Mouse (Mus musculus): ENCODE results near the gene Iqgap1.

Gene Iqgap1

DNA sequence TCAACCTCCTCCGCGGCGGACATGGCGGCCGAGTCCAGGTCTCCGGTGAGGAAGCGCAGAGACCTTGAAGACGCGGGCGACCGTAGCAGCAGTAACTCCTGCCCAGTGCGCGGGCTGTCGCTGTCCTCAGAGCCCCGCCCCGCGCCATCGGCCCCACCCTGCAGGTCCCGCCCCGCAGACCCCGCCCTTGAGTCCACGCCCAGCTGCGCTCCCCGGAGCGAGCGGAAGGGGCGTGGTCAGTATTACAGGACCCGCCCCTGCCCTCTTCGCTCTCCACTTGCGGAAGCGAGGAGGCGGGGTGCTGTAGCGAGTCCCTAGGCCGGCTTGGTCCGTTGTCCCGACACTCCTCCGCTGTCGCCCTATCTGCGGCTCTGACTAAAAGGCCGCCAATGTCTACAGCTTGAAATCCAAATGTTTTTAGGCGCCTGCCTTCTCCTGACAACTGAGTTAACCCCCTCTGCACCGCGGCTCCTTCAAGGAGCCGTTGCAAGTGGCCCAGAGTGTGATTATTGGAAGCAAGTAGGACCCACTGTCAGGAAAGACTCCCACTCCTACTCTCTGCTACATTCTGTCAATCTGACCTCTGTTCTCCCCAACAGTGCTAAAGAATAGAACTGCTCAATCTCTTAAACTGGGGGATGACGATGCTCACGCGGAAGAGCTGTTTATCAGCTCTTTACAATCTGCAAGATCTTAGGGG, 22.5 kb downstream of the Iqgap1 start:
- peak; percentile 95 for DNase-seq (ENCODE audit: low read depth, low spot score)

DNA sequence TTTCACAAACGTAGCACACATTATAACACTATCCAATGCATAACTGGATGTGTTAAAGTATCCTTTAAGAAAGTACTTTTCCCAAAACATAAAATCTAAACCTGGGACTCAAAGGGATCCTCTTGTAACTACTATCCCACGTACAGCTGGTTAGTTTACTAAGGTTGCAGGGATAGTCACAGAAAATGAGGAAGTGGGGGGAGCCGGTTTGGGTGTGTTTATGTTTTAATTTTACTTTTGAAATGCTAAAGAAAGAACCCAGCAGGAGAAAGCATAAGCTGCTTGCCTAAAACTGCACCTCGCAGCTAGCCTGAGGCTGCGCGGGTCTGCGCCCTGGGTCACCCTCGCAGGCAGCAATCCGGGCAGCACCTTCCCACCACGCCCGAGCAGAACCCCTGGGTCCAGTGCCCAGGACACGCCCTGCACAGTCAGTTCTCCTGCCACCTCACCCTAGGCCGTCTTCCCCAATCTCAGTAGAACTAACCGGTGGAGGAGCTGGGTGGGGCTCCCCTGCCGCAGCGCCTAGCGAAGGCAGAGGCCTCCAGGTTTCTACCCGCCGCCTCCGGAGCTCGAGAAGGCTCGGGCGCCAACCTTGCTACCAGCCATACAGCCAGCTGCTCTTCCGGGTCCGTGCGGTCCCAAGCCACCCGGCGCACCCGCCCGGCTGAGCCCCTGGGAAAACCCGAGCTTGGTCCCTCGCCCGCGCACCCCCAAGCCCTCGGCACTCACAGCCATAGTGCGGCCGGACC, 23.2 kb downstream of the Iqgap1 start:
- DNase-seq (ENCODE audit: low read depth, low spot score) = no peak

DNA sequence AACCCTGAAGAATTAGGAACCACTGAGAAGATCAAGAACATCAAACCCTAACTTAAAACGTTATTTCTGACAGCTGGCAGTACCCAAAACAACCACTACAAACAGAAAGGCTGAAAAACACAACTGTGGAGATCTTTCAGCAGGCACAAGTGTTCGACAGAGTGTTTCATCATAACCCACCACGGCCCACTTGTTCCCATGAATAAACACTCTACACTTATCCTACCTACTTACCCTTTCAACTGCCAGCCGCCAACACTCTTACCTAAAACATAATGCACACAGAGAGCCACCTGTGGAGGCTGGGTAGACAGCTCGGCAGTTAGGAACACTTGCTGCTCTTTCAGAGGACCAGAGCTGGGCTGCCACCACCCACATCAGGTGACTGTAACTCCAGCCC, 26.5 kb downstream of the Iqgap1 start:
- DNase-seq (ENCODE audit: low read depth, low spot score) = no peak

DNA sequence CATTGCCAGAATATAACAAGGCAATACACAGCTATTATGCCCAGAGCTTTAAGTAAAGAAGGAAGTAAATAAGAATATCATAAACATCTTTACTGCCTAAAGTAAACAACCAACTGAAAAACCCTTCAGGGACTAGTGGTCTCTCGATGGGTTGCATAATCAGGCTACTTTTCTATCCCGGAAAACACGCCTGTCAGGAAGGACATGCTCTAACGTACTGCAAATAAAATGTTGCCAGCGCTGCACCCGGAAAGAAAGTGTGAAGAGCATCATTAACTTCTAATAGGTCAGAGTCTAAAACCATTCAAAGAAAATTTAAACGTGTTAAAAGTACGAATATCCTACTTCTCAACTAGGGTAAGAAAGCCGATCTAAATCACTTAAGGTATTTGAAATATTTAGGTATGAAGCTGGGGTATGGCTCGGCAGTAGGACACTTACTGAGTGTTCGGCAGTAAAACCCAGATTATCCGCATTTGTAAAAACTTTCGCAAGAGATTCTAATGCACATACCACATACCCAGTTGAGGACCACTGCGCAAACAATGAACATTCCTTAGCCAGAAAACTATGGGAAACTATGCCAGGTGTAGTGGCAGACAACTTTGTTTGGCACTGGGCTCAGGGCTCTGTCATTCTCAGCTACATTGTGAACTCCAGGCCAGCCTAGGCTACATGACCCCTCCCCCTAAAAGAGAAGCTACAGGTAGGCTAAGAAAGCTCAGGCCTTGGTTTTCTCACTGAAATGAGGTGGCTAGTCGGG, 28.8 kb downstream of the Iqgap1 start:
- no peak for DNase-seq (ENCODE audit: low read depth, low spot score)

DNA sequence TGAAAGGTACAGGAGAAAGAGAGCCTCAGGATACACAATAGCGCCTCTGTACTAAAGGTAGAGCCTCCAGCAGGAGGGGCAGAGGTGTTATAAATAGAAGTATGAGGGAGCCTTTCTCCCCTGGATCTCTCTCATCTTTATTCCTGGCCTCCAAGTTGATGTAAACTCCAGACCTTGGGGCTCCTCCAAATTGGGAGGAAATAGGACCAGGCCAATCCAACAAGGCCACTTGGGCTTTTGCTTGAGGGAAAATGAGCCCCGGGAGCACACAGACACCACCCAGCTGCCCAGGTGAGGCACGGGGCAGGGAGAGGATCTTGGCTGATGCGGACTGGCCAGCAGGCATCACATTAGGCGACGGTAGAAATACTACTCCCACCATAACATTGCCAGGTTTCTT, 29.5 kb downstream of the Iqgap1 start:
- DNase-seq (ENCODE audit: low read depth, low spot score) = no peak

DNA sequence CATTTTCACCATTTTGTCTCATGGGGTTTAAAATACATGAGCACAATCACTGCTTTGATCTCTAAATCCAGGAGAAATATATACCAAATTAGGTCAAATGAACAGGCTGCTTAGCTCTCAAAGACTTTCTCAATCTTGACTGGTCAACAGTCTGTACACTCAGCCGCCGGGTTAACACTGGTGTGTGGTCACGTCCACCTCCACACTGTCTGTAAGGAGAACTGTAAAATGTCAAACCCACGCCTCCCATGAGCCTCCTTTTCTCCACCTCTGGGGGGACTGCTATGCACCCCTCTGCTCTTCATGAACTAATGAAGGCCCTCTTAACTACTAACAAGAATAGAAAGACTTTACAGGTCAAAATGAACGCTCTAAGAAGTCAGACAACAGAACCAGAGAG, 36.2 kb downstream of the Iqgap1 start:
- DNase-seq (ENCODE audit: low read depth, low spot score) = no peak

DNA sequence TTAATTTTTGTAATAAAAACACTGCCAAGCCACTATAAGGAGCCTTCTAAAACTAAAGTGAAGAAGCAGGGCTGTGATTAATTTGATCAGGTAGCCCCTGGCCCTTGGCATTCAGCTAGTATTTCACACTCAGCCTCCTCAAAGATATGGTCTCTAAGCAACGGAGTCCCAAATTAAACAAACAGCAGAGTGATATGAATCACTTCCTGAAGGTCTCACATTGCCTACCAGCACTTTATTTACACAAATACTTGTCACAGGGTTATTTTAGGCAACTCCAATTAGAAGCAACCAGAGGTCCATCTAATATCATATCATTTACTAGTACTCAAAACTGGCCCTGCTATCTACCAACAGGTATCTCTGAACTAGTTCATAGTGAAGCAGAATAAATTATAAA, 36.7 kb downstream of the Iqgap1 start:
- no peak for DNase-seq (ENCODE audit: low read depth, low spot score)

DNA sequence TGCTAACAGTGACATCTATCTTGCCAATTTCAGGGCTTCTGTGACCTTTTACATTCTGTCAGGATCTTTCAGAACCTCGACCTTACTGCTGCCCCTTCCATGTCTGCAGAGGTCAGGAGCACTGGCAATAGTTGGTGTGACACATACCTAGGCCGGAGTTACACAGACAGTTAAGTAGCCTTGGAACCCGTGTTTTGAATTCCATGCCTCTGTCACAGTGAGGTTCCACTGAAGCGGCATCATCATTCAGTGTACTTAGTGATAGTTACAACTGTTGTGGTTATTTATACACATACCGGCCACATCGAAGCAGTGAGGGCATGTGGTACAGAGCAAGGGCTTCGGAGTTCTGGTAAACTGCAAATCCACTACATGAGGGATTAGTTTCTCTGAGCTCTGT, 37.8 kb downstream of the Iqgap1 start:
- DNase-seq (ENCODE audit: low read depth, low spot score) = no peak

DNA sequence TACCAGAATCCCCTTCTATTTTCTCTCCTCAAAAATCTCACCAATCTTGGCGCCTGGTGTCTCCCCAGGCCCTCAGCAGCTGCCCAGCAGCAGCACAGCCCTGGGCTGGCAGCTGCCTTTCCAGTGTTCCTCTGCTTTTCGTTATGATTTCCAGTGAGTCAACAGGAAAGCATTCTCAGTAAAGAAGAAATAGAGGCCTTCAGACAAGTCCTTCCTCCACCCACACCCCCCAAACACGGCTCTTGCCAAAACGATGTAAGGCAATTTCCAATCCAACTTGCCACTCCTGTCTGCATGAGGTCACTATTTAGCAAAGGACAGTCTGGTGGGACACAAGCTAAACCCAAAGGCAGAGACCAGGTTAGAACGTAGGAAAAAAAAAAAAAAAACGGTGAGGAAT, 39.0 kb downstream of the Iqgap1 start:
- DNase-seq (ENCODE audit: low read depth, low spot score) = no peak

DNA sequence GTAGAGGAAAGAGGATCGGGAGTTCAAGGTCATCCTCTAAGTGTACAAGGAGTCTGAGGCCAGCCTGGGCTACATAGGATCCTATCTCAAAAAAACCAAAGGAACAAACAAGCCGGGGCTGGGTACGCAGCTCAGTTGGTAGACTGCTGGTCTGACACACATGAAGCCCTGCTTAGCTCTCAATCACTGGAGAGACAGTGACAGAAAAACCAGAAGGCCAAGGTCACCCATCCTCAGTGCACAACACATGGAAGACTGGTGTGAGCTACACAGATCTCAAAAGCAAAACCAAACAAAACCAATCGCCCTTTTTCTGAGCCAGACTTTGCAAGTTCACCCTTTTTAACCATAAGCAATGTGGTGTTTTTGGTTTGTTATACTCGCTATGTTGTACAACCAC, 41.9 kb downstream of the Iqgap1 start:
- DNase-seq (ENCODE audit: low read depth, low spot score) = no peak

DNA sequence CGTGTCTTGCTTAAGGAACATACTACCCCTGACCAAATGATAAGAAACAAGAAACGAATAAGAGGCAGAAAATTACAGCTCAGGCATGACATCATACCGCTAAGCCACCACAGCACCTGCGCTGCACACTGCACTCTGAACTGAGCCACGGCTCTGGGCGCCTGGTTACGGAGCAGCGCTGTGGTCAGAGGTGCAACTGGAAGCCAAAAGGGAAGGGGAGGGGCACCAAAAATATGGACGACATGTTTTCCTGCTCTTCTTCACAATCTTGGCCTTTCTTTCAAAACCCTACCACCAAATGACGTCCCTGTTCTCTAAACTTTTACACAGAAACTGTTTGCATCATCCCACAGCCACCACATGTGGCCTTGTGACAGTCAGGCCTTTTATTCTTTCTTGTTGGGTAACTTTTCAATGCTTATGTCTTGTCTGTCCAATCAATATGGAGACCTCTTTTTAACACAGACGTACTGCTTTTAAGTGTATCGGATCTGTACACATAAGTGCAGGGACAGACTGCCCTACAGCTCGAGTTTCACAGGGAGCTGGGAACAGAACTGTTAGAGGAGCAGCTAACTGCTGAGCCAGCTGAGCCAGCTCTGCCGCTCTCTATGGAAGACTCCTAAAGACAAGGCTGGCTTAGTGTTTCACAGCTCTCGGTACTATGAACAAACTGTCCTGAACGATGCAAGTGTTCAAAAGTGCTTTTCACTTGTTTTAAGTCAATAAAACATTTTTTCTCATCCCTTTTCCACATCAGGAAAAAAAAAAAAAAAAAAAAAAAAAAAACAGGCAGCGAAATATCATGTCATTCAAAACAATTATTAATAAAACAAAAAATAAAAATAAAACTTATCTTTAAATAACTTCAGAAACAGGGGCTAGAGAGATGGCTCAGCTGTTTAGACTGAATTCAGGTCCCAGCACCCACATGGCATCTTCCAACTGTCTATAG, 43.3 kb downstream of the Iqgap1 start:
- no peak for DNase-seq (ENCODE audit: low read depth, low spot score)

DNA sequence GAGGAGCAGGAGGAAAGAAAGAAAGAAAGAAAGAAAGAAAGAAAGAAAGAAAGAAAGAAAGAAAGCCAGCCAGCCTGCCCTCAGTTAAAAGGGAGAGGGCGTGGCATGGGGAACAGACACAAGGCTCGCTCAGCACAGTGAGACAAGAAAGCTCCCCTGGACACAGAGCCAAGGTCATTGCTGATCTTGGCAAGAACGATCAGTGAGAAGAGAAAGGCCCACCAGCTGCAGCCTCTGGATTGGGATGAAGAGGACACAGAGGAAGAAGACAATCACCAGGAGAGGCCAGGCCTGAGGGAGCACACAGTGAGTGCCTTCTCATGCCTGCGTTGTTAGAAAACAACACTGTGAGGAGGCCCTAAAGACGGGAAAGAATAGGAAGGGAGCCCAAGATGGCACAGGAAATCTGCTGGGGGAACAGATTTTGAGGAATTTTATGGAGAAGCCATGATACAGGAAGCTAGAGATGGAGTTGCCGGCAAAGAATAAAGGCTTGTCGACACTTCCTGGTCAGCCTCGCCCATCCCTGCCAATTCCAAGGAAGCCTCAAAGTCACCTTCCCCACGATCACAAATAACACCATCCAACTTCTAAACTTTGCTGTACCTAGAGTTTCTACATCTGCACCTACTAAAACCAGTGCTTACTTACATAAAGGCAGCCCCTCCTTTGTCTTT, 44.2 kb downstream of the Iqgap1 start:
- no peak for DNase-seq (ENCODE audit: low read depth, low spot score)

DNA sequence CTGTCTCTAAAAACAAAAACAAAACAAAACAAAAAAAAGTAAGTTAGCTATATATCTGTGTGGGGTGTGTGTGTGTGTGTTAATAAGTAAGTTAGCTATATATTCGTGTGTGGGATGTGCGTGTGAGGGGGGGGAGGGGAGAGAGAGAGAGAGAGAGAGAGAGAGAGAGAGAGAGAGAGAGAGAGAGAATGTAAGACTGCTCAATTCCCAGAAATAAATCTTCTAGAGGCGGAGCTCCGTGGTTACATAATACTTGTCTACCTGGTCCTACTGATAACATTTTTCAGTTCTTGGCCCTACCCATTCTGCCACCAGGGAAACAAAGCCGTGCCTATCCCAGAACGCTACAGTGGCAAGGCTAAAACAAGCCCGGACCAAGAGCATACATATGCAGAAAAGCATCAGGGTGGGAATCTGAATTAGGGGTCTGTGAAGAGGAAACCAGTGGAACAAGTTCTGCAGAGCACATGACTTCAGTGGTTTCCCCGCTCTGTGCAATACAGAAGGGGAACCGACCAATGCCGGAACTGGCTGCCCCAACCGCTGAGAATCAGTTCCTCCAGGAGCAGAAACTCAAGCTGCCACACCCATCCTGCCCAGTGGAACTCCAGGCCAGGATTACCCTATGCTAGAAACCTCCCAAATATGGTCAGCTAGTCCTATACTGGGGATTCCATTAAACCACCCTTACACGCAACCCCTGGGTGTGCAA, 46.7 kb downstream of the Iqgap1 start:
- no peak for DNase-seq (ENCODE audit: low read depth, low spot score)

DNA sequence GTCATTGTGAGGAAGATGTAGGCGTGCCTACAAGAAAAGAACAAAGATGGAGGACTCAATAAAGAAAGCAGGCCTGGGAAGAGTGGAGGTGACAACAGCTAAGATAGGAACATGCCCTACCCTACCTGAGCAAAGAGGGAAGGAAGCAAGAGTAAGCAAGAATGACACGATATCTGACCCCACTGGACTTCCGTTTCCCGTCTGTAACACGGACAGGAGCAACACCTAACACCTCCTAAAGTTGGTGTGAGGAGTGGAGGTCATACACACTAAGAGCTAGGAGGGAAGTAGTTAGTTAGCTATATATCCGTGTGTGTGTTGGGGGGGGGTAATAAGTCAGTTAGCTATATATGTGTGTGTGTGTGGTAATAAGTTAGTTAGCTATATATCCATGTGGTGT, 47.4 kb downstream of the Iqgap1 start:
- DNase-seq (ENCODE audit: low read depth, low spot score) = no peak

DNA sequence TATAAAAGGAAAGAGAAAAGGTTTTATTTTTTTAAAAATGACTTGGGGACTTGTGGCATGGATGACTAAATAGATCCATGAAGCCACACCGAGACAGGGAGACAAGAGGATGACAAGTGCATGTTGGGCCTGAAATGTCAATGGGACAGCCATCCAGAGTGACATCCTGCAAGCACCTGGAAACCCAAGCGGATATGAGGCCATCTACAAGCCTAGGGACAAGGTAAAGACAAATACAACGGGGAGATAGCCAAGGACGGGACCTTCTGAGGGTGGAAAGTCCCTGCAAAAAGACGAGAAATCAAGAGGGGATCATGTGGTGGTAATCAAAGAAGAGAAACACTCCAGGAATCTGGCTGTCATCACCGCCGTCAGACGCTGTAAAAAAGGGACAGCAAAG, 48.6 kb downstream of the Iqgap1 start:
- DNase-seq (ENCODE audit: low read depth, low spot score) = no peak

DNA sequence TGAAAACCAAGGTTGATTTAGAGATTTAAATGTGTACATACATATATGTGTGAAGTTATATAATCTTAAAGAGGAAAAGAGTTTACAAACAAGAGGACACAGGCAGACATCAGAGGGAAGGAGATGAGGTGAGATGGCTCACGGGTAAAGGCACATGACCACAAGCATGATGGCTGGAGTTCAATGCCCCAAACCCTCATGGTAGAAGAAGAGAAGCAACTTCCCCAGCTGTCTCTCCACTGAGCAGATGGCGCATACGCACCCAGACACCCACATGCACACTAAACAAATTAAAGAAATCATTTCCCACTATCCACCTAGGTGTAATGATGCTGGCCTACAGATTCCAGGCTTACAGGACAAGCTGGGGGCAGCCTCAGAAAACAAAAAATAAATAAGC, 49.7 kb downstream of the Iqgap1 start:
- DNase-seq (ENCODE audit: low read depth, low spot score) = no peak

DNA sequence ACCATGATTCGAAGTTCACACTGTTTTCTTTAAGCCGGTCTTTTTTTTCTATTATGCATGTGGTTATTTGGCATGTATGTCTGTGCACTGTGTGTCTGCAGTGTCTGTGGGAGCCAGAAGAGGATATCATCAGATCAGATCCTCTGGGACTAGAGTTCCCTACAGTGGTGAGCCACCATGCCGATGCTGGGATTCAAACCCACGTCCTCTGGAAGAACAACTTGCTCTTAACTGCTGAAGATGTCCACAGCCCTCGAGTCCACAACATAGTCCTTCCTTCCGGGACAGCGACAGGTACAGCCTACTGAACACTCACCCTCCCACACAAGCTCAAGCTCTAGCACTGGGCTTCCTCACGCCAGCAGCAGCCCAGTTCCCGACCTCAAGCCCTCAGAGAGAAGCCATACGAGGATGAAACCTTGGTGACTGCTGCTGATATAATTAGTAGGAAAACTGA, 50.3 kb downstream of the Iqgap1 start:
- no peak for DNase-seq (ENCODE audit: low read depth, low spot score)

DNA sequence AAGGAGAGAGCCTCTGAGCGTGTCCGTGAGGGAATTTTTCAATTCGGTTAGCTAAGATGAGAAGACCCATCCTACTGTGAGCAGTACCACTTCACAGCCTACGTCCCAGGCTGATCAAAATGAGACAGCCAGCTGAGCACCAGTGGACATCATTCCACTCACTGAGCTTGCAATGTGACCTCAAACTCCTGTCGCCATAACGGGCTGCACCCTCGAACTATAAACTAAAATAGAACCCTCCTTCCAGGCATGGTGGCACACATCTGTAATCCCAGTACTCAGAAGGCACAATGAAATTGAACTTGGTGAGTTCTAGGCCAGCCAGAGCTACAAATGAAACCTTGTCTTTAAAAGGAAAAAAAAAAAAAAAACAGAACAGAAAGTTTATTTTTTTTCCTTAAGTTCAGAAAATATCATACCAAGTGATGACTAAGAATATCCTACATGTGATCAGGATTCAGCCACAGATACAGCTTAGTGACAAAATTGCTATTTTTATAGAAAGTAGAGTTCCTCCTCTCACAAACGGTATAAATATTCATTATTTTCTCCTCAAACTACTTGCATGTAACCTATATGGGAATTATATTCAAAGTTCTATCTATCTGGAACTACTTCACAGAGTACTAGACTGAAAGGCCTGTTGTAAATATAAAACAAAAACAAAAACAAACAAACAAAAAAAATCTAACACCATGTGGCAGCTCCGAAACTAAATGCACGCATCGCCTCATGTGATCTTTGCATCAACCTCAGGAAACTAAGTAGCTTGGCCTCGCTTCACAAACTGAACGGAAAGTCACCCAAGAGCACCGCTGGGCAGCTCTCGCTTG, 50.9 kb downstream of the Iqgap1 start:
- peak; percentile 59 for DNase-seq (ENCODE audit: low read depth, low spot score)
